Mouse (Mus musculus): ENCODE measurements around the gene Olfr317. TPM values are rescaled to one million over a fixed set of nuclear protein-coding genes. Genes with fewer than 3 reads are reported as not detected.
"Not testable (repeated sequence)": the region's sequence is repeated elsewhere in the genome, so short reads cannot be mapped to it uniquely, and the experiment has no call there.

Olfr317 gene
- polyA plus RNA-seq, 1 experiment, result not detected

DNA sequence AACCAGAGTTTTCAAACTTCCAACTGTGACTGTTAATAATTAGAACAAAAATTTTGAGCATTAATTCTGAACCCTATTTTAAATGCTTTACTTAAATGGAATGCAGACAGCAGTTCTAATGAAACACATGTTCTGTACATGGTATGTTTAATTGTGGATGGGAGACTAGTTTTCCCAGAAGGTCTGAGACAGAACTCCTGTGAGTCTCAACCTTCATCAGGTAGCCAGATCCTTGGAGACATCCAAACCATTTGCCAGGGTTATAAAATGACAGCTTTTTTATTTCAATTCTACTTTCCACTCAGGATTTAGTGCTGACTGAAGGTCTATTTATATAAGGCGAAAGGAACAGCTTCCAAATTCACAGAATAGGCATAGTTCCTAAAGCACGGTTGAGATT lies 13.4 kb upstream of the Olfr317 start, which contains the start of gene Olfr316:
Gene Olfr316 (plus strand): TSS at position 301 of the 400 bp plus-strand sequence.
- no peak within 1 kb of the TSS for H3K4me3 ChIP-seq (ENCODE audit: control insufficient read depth, insufficient read depth, low read length)
- no peak within 1 kb of the TSS for H3K27ac ChIP-seq (ENCODE audit: control insufficient read depth, insufficient read depth, low read length)
- TF ChIP-seq CTCF (IDR thresholded peaks at IDR 0.05; ENCODE audit: borderline replicate concordance, control insufficient read depth, extremely low read depth, insufficient read depth, low read length, poor library complexity) (no peak), POLR2A (IDR thresholded peaks at IDR 0.05; ENCODE audit: control insufficient read depth, extremely low read depth, insufficient read depth, low read length, poor library complexity) (no peak)
- H3K27me3 ChIP-seq (ENCODE audit: control insufficient read depth, insufficient read depth, low read length), result no peaks in the 10 kb centered on the region
- H3K36me3 ChIP-seq (ENCODE audit: control insufficient read depth, insufficient read depth, low read length), result no peaks in the 10 kb centered on the region
- DNase-seq, result no peak
- H3K4me1 ChIP-seq (replicated peaks; ENCODE audit: control insufficient read depth, insufficient read depth, low read length), result no peaks in the 10 kb centered on the region
- 98% methylated on average over 2 of the region's 2 CpGs for WGBS

DNA sequence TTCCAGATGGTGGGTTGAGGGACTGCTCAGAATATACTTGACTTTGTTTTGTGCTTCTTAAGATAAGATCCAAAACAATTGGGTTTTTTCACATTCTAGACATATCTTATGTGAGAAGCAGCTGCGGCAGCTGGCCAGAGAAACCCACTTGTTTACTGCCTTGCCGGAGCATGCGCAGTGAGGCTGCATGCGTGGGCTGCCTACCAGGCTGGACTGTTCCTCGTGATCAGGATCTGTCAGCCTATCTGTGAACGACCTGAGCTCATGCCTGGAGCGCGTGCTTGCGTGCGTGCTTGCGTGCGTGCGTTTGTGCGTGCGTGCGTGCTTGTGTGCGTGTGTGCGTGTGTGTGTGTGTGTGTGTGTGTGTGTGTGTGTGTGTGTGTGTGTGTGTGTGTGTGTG lies 12.1 kb upstream of the Olfr317 start:
- not testable (repeated sequence) for H3K4me1 ChIP-seq (replicated peaks; ENCODE audit: control insufficient read depth, insufficient read depth, low read length); DNase-seq; H3K4me3 ChIP-seq (ENCODE audit: control insufficient read depth, insufficient read depth, low read length); H3K27me3 ChIP-seq (ENCODE audit: control insufficient read depth, insufficient read depth, low read length); H3K36me3 ChIP-seq (ENCODE audit: control insufficient read depth, insufficient read depth, low read length); H3K27ac ChIP-seq (ENCODE audit: control insufficient read depth, insufficient read depth, low read length)
- WGBS, result 81% methylated on average over 18 of the region's 18 CpGs

DNA sequence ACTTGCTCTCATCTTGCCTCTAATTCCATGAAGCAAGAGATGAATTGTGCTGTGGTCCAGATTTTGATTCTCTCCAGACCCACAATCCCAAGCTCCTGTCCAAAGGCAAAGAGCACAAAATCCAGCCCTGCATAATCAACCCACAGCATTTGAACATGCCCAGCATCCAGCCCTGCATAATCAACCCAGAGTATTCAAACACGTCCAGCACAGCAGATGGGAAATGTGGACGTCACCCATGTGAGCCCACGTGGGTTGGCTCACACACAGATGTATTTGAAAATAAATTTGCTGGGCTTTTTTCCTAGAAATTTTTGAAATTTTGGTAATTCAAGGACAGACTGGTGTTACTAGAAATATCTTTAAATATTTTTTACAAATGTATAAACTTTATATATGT lies 5.6 kb downstream of the Olfr317 start:
- H3K4me3 ChIP-seq (ENCODE audit: control insufficient read depth, insufficient read depth, low read length), result no peak overlapping the region
- 66% methylated on average over 3 of the region's 3 CpGs for WGBS
- no peak for TF ChIP-seq CTCF (IDR thresholded peaks at IDR 0.05; ENCODE audit: borderline replicate concordance, control insufficient read depth, extremely low read depth, insufficient read depth, low read length, poor library complexity)
- TF ChIP-seq POLR2A (IDR thresholded peaks at IDR 0.05; ENCODE audit: control insufficient read depth, extremely low read depth, insufficient read depth, low read length, poor library complexity), result no peak
- H3K27me3 ChIP-seq (ENCODE audit: control insufficient read depth, insufficient read depth, low read length), result no peaks in the 10 kb centered on the region
- H3K27ac ChIP-seq (ENCODE audit: control insufficient read depth, insufficient read depth, low read length), result no peak overlapping the region
- no peak for DNase-seq
- H3K4me1 ChIP-seq (replicated peaks; ENCODE audit: control insufficient read depth, insufficient read depth, low read length), result no peaks in the 10 kb centered on the region
- H3K36me3 ChIP-seq (ENCODE audit: control insufficient read depth, insufficient read depth, low read length), result no peaks in the 10 kb centered on the region

DNA sequence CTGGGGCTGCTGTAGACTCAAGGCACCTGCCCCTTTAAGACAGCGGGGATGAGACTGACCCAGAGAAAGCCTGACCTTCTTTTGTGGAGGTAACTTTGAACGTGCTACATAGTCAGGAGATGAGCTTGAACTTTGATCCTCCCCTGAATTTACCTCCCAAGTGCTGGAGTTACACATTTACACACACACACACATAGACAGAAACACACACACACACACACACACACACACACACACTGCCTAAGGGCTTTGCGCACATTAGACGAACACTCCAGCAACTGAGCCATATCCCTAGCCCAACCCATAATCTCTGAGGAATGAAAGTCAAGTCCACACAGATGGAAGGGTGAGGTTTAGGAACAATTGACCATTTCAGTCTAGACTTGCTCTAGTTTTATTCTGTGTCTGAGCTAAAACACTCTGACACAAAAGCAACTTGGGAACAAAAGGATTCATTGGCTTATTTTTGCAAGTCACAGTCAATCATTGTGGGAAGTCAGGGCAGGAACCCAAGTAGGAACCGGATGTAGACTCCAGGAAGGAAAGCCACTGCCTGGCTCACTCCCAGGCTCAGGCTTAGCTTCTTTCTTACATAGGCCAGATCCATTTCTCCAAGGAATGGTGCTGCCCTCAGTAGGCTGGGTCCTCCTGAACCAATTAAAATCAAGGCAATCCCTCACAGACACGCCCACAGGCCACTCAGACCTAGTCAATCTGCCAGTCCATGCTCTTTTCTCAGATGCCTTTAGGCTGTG lies 10.9 kb downstream of the Olfr317 start:
- not testable (repeated sequence) for H3K36me3 ChIP-seq (ENCODE audit: control insufficient read depth, insufficient read depth, low read length); H3K4me1 ChIP-seq (replicated peaks; ENCODE audit: control insufficient read depth, insufficient read depth, low read length); H3K27ac ChIP-seq (ENCODE audit: control insufficient read depth, insufficient read depth, low read length); H3K27me3 ChIP-seq (ENCODE audit: control insufficient read depth, insufficient read depth, low read length); H3K4me3 ChIP-seq (ENCODE audit: control insufficient read depth, insufficient read depth, low read length); DNase-seq
- 78% methylated on average over 6 of the region's 6 CpGs for WGBS

DNA sequence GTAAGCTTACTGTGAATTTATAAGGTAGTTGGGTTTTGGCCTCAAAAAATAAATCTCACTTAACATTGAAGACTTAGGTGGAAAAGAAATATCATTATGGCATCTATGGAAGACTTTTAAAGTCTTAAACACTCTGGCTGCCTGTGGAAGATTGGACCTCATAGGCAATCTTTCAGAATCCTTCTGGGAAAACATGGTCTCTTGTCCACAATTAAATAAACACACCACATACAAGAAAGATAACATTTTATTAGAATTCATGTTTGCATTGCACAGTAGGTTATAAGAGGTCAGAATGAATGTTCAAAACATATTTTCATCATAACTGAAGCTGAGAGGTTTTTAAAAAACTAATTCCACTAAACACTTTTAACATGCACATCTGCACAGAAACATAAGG lies 15.1 kb downstream of the Olfr317 start, which contains the start of gene Olfr318:
Gene Olfr318 (minus strand): TSS at position 101 of the 400 bp plus-strand sequence.
- Histone ChIP-seq H3K4me3 (ENCODE audit: control insufficient read depth, insufficient read depth, low read length) (no peak within 1 kb of the TSS), H3K36me3 (ENCODE audit: control insufficient read depth, insufficient read depth, low read length) (no peaks in the 10 kb centered on the region), H3K4me1 (replicated peaks; ENCODE audit: control insufficient read depth, insufficient read depth, low read length) (no peaks in the 10 kb centered on the region), H3K27ac (ENCODE audit: control insufficient read depth, insufficient read depth, low read length) (no peak within 1 kb of the TSS), H3K27me3 (ENCODE audit: control insufficient read depth, insufficient read depth, low read length) (no peaks in the 10 kb centered on the region)
- no peak for TF ChIP-seq CTCF (IDR thresholded peaks at IDR 0.05; ENCODE audit: borderline replicate concordance, control insufficient read depth, extremely low read depth, insufficient read depth, low read length, poor library complexity)
- TF ChIP-seq POLR2A (IDR thresholded peaks at IDR 0.05; ENCODE audit: control insufficient read depth, extremely low read depth, insufficient read depth, low read length, poor library complexity), result no peak
- no peak for DNase-seq

DNA sequence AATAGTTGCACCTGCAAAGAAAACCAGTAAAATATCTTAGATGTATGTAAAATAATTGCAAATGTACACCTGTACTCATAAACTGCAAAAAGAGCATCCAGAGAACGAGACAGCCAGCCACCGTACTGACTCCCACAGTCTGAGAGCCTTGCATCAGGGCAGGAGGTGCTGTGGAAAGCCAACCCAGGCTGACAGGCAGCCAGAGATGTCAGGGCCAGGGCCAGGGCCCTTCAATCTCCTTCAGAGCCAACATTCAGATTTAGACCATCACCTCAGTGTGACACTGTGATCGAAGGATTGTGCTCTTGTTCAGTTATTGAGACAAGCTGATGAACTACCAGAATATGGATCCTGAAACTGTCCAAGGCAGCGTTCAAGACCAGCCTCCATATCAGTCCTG lies 19.3 kb downstream of the Olfr317 start:
- H3K27me3 ChIP-seq (ENCODE audit: control insufficient read depth, insufficient read depth, low read length), result no peaks in the 10 kb centered on the region
- no peak for DNase-seq
- WGBS, result 91% methylated on average over 4 of the region's 4 CpGs
- TF ChIP-seq CTCF (IDR thresholded peaks at IDR 0.05; ENCODE audit: borderline replicate concordance, control insufficient read depth, extremely low read depth, insufficient read depth, low read length, poor library complexity) (no peak), POLR2A (IDR thresholded peaks at IDR 0.05; ENCODE audit: control insufficient read depth, extremely low read depth, insufficient read depth, low read length, poor library complexity) (no peak)
- H3K36me3 ChIP-seq (ENCODE audit: control insufficient read depth, insufficient read depth, low read length), result no peaks in the 10 kb centered on the region
- H3K4me3 ChIP-seq (ENCODE audit: control insufficient read depth, insufficient read depth, low read length), result no peak overlapping the region
- H3K27ac ChIP-seq (ENCODE audit: control insufficient read depth, insufficient read depth, low read length), result no peak overlapping the region
- H3K4me1 ChIP-seq (replicated peaks; ENCODE audit: control insufficient read depth, insufficient read depth, low read length), result no peaks in the 10 kb centered on the region

DNA sequence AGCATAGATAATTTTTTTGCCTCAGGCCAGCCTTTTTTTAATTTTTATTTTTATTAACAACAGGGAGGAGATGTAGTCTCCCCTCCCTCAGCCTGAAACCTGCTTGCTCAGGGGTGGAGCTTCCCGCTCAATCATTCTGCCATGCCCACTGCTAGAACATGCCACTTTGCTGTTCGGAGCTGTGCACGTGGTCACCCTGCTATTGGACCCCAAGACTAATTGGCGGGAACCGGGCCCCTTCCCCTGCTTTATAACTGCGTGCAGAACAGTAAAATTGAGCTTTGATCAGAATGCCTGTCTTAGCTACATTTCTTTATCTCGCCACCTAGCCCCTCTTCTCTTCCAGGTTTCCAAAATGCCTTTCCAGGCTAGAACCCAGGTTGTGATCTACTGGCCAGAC lies 21.3 kb downstream of the Olfr317 start:
- WGBS, result 93% methylated on average over 7 of the region's 7 CpGs

More for the DNA sequence above, 21.3 kb downstream of the Olfr317 start:
- H3K36me3 ChIP-seq (ENCODE audit: control insufficient read depth, insufficient read depth, low read length); H3K4me1 ChIP-seq (replicated peaks; ENCODE audit: control insufficient read depth, insufficient read depth, low read length); DNase-seq; H3K4me3 ChIP-seq (ENCODE audit: control insufficient read depth, insufficient read depth, low read length); H3K27ac ChIP-seq (ENCODE audit: control insufficient read depth, insufficient read depth, low read length); H3K27me3 ChIP-seq (ENCODE audit: control insufficient read depth, insufficient read depth, low read length): not testable (repeated sequence)
